Mouse (Mus musculus) neutrophil, adult 65 days (primary cell): Measurements from ENCODE around the gene Parl. TPM values are rescaled to one million over a fixed set of nuclear protein-coding genes. Genes with fewer than 3 reads are reported as not detected.

Source experiments
- total RNA-seq: library from RNA; stranded (reverse); gene quantifications from 2 replicates; pipeline ENCODE4 v1.2.4, GENCODE M21; 2023

The Parl gene
- total RNA-seq, result 54.3 and 78.8 TPM in 2 replicates

GRCm38 (mm10) chr16:20301770-20302649 is at the start of gene Parl:
TSS of gene Parl (minus strand) at chr16:20302387.

GRCm38 (mm10) chr16:20325286-20325685 is 23.1 kb upstream of the Parl start, which contains the start of gene Cyp2ab1:
TSS of gene Cyp2ab1 (minus strand) at chr16:20325404.

DNA sequence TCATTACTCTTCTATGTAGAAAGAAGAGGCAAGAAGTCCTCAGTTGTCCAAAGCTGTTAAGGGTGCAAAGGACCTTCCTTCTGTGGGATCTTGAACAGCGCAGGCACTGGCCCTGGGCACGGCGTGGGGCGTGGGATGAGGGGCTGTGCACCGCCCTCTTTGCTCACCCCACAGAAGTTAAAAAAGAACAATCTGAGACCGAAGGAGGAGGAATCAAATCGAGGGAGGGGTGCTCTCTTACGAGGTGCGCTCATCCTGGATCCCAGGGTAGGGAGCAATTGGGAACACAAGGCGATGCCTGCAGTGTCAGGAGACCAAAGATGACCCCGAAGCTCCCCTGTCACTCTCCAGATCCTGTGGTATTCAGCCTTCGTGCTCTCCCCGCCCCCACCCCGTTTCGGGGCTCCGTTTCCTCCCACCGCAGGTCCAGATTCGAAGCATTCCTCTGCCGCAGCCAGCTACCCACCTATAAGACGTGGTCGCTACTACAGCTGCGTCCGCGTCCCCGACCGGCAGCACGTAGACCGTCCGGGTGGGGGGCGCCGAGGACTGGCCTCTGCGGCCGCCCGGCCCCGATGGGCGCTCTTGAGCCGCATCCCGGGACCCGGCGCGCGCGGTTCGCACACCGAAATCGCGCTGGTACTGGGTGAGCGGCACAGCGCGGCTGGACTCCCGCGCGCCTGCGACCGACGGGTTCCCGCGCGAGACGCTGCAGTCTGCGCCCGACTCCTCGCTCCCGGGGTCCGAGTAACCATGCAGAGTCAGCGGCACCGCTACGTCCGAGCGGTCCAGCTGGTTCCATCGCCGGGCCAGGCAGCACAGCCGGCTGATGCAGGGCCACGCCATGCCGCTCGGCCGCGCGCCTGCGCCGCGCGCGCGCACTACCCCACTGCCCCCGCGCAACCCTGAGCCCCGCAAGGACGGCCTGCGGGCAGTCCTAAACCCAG is 61.4 kb downstream of the Parl start, which contains the start of gene Map6d1:
Gene Map6d1 (minus strand): TSS at position 891 of the 947 bp plus-strand sequence.

Other genes starting within 250 kb of the Parl start
- gene Klhl24, start 204.8 kb downstream of the Parl start, total RNA-seq, result 165 and 195 TPM in 2 replicates
- gene Yeats2, start 161.3 kb downstream of the Parl start, total RNA-seq, result 25.6 and 32.9 TPM in 2 replicates
- not detected in 2 replicates for gene Map6d1, start 61.0 kb downstream of the Parl start, total RNA-seq
- 1.8 and 2.5 TPM in 2 replicates for gene Cyp2ab1, start 23.0 kb upstream of the Parl start, total RNA-seq
- gene Abcc5, start 124.0 kb upstream of the Parl start, total RNA-seq, result 74.2 and 90.9 TPM in 2 replicates
- gene Eif2b5, start 196.4 kb upstream of the Parl start, total RNA-seq, result 19.8 and 24.7 TPM in 2 replicates
- 22.9 and 26.7 TPM in 2 replicates for gene Dvl3, start 214.6 kb upstream of the Parl start, total RNA-seq
- 174 and 177 TPM in 2 replicates for gene Ap2m1, start 233.1 kb upstream of the Parl start, total RNA-seq
- 32.5 and 45.3 TPM in 2 replicates for gene Abcf3, start 246.2 kb upstream of the Parl start, total RNA-seq